Mouse (Mus musculus) forebrain, embryonic 10.5 days (tissue): ENCODE measurements around the gene Gpr182. TPM values are rescaled to one million over a fixed set of nuclear protein-coding genes. Genes with fewer than 3 reads are reported as not detected.
"Not testable (repeated sequence)": the region's sequence is repeated elsewhere in the genome, so short reads cannot be mapped to it uniquely, and the experiment has no call there.

ENCODE experiments used
- DNase-seq: peaks from one replicate; pipeline ENCODE4 v3.0.0-alpha.2; 2017; ENCODE audit warnings: low spot score; ENCODE audit errors: extremely low spot score
- H3K27ac ChIP-seq: fragments of 300-500 bp; sonication (generic); 2 replicates; pipeline ENCODE4 v1.5.1; 2016; ENCODE audit warnings: mild to moderate bottlenecking
- H3K27me3 ChIP-seq: fragments of 300-500 bp; sonication (generic); 2 replicates; pipeline ENCODE4 v1.6.1; 2016; ENCODE audit warnings: mild to moderate bottlenecking; ENCODE audit not compliant: poor library complexity, severe bottlenecking
- H3K36me3 ChIP-seq: fragments of 300-500 bp; sonication (generic); replicated peaks from 2 replicates; pipeline ENCODE4 v1.6.1; 2016; ENCODE audit warnings: mild to moderate bottlenecking, moderate library complexity
- H3K4me1 ChIP-seq: fragments of 300-500 bp; sonication (generic); 2 replicates; pipeline ENCODE4 v1.6.1; 2016
- H3K4me3 ChIP-seq: fragments of 300-500 bp; sonication (generic); 2 replicates; pipeline ENCODE4 v1.5.1; 2016; ENCODE audit warnings: mild to moderate bottlenecking, moderate library complexity
- H3K9me3 ChIP-seq: fragments of 300-500 bp; sonication (generic); 2 replicates; pipeline ENCODE4 v1.6.1; 2016; ENCODE audit warnings: mild to moderate bottlenecking, moderate library complexity
- WGBS: fragments of 180-500 bp; shearing (Covaris S2); methylation state at CpG from one replicate; pipeline ENCODE4 v1.1.7; 2016; 5-methylcytosine and 5-hydroxymethylcytosine counted together
- polyA plus RNA-seq: library from polyadenylated mRNA; unstranded; fragments of >200 nt; fragmentation: Nextera tagmentation; extraction: Ambion mirVana; gene quantifications from 2 replicates; pipeline ENCODE4 v1.2.1, GENCODE M21; 2016

Gpr182 gene
- 0.30 and 0.44 TPM in 2 replicates for polyA plus RNA-seq

GRCm38 (mm10) chr10:127751548-127751947 is at the start of gene Gpr182:
TSS of gene Gpr182 (minus strand) at chr10:127751732.
- Histone ChIP-seq H3K27me3 (no peaks in the 10 kb centered on the region; the same call in 1 of the 2 replicates), H3K4me3 (no peak within 1 kb of the TSS), H3K27ac (no peak within 1 kb of the TSS), H3K36me3 (peaks cover 30% of the 10 kb centered on the region), H3K4me1 (peaks cover 27% of the 10 kb centered on the region), H3K9me3 (no peaks in the 10 kb centered on the region)
- DNase-seq, result no peak
- WGBS, result 64% methylated on average over 8 of the region's 8 CpGs

DNA sequence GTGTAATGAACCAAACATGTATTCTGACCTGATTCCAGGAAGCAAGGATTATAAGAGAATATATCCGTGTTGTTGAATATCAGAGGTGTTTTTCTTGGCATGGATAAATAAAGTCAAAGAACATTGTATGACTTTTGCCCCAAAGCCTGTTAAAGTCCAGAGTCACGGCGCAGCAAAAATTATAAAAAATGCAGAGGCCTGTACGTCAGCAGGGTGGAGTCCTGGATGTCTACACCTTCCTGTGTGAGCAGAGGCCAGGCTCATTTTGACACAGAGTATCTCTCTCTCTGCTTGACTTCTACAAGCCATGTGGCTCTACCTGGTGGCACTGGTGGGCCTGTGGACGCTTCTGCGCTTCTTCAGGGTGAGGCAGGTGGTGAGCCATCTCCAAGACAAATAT is 49.4 kb upstream of the Gpr182 start, which contains the start of gene Rdh16:
Gene Rdh16, plus strand, starts transcription at position 262 of the 400 bp plus-strand sequence.
- WGBS, result 92% methylated on average over 6 of the region's 6 CpGs

GRCm38 (mm10) chr10:127799295-127799694 is 47.8 kb upstream of the Gpr182 start:
- no peaks in the 10 kb centered on the region for H3K9me3 ChIP-seq
- H3K36me3 ChIP-seq, result no peaks in the 10 kb centered on the region
- no peak for DNase-seq
- H3K27ac ChIP-seq, result no peak overlapping the region
- H3K27me3 ChIP-seq, result no peaks in the 10 kb centered on the region
- 91% methylated on average over 1 of the region's 1 CpGs for WGBS
- H3K4me1 ChIP-seq, result no peaks in the 10 kb centered on the region
- no peak overlapping the region for H3K4me3 ChIP-seq

More for the DNA sequence above, 49.4 kb upstream of the Gpr182 start, which contains the start of gene Rdh16:
- Histone ChIP-seq H3K4me1 (no peaks in the 10 kb centered on the region), H3K9me3 (no peaks in the 10 kb centered on the region), H3K27ac (no peak within 1 kb of the TSS), H3K4me3 (no peak within 1 kb of the TSS), H3K36me3 (no peaks in the 10 kb centered on the region), H3K27me3 (no peaks in the 10 kb centered on the region)
- no peak for DNase-seq

GRCm38 (mm10) chr10:127785411-127785810 is 33.9 kb upstream of the Gpr182 start:
- not testable (repeated sequence) for H3K4me1 ChIP-seq, H3K4me3 ChIP-seq, H3K9me3 ChIP-seq, H3K27me3 ChIP-seq, H3K36me3 ChIP-seq, H3K27ac ChIP-seq, DNase-seq
- 89% methylated on average over 1 of the region's 1 CpGs for WGBS

DNA sequence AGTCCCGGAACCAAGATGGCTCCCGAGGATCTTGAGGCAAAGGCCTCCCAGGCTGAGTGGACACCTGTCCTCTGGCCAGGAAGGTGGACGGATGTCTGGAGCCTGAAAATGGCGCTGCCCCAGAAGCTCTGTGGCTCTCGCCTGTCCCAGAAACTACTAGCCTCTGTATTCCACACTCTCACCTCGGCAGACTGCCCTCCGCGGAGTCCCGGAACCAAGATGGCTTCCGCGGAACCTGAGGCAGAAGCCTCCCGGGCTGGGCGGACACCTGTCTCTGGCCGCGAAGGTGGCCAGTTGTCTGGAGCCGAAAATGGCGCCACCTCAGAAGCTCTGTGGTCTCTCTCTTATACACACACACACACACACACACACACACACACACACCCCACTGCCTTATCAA is 30.8 kb upstream of the Gpr182 start:
- WGBS, result 98% methylated on average over 17 of the region's 17 CpGs
- H3K4me1 ChIP-seq, H3K9me3 ChIP-seq, H3K36me3 ChIP-seq, DNase-seq, H3K27me3 ChIP-seq, H3K27ac ChIP-seq, H3K4me3 ChIP-seq: not testable (repeated sequence)

GRCm38 (mm10) chr10:127776011-127776410 is 24.5 kb upstream of the Gpr182 start, which contains the start of gene Rdh9:
TSS of gene Rdh9 (plus strand) at chr10:127776386.
- Histone ChIP-seq H3K4me1 (no peaks in the 10 kb centered on the region), H3K27ac (no peak within 1 kb of the TSS), H3K9me3 (no peaks in the 10 kb centered on the region), H3K36me3 (no peaks in the 10 kb centered on the region), H3K27me3 (no peaks in the 10 kb centered on the region), H3K4me3 (no peak within 1 kb of the TSS)
- WGBS, result 89% methylated on average over 2 of the region's 2 CpGs
- DNase-seq, result no peak

- WGBS, result 96% methylated on average over 1 of the region's 1 CpGs
- H3K9me3 ChIP-seq, result no peaks in the 10 kb centered on the region
- H3K27me3 ChIP-seq, result no peaks in the 10 kb centered on the region
- no peak overlapping the region for H3K27ac ChIP-seq
- DNase-seq, result no peak
- no peaks in the 10 kb centered on the region for H3K36me3 ChIP-seq
- H3K4me1 ChIP-seq, result no peaks in the 10 kb centered on the region
- no peak overlapping the region for H3K4me3 ChIP-seq
Measured at GRCm38 (mm10) chr10:127766564-127766963, 15.0 kb upstream of the Gpr182 start.

- no peak overlapping the region for H3K4me3 ChIP-seq
- no peaks in the 10 kb centered on the region for H3K27me3 ChIP-seq
- H3K36me3 ChIP-seq, result no peaks in the 10 kb centered on the region
- H3K4me1 ChIP-seq, result no peaks in the 10 kb centered on the region
- DNase-seq, result no peak
- 73% methylated on average over 12 of the region's 12 CpGs for WGBS
- no peaks in the 10 kb centered on the region for H3K9me3 ChIP-seq
- H3K27ac ChIP-seq, result no peak overlapping the region
Measured at GRCm38 (mm10) chr10:127763914-127764680, 12.6 kb upstream of the Gpr182 start.

DNA sequence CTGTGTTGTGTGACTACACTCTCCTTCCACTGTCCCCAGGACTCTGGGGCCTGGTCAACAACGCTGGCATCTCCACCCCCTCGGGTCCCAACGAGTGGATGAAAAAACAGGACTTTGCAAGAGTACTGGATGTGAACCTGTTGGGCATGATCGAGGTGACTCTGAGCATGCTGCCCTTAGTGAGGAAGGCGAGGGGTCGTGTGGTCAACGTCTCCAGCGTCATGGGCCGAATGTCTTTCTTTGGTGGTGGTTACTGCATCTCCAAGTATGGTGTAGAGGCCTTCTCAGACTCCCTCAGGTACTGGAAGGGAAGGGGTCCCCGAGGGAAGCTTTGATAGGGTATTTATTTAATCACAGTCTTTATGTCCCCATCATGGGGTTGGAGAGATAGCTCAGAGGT is 11.4 kb upstream of the Gpr182 start:
- H3K36me3 ChIP-seq, H3K27me3 ChIP-seq, H3K9me3 ChIP-seq, H3K27ac ChIP-seq, DNase-seq, H3K4me3 ChIP-seq, H3K4me1 ChIP-seq: not testable (repeated sequence)
- 90% methylated on average over 10 of the region's 10 CpGs for WGBS

DNA sequence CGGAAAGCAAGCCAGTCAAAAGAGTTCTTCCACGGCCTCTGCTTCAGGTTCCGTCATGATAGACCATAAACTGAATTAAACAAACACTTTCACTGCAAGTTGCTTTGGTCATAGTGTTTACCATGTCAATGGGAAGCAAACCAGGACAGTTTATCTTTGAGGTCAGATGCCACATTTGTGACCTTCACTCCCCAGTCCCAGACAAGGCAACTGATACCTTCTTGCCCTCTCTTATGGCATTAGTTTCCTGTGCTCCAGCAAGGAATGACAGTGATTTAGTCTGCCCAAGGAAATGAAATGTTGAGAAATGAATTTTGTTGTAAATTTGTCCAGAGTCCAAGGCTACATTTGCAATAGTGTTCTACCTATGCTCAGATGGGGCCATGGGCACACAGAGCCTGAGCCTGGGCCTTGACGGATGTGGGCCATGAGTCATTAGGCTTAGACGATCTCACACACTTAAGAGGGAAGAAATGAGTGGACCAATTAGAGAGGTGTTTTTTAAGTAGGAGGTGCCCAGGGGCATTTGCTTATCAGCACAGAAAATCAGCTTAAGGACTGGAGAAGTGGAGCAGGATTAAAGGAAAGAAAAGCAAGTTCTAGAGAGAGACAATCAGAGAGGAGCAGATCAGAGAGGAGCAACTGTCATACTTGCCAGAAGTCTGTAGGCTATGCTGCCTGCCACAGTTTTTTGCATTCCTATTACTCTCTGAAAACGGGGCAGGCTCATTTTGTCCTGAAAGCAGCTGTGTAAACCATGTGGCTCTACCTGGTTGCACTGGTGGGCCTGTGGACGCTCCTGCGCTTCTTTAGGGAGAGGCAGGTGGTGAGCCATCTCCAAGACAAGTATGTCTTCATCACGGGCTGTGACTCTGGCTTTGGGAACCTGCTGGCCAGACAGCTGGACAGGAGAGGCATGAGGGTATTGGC is 7.9 kb upstream of the Gpr182 start, which contains the start of the genes Rdh1 and Rdh16f1:
Gene Rdh1, plus strand, starts transcription at position 541 of the 930 bp plus-strand sequence.
Gene Rdh16f1, plus strand, starts transcription at position 607 of the 930 bp plus-strand sequence.
- no peaks in the 10 kb centered on the region for H3K27me3 ChIP-seq
- H3K4me3 ChIP-seq, result no peak within 1 kb of the TSS
- no peaks in the 10 kb centered on the region for H3K36me3 ChIP-seq
- 78% methylated on average over 9 of the region's 9 CpGs for WGBS
- H3K27ac ChIP-seq, result no peak within 1 kb of the TSS
- H3K9me3 ChIP-seq, result no peaks in the 10 kb centered on the region
- DNase-seq, result no peak
- H3K4me1 ChIP-seq, result 0 out of 2 replicates have a peak, but pooled peaks cover 6% of the 10 kb centered on the region

- no peaks in the 10 kb centered on the region for H3K9me3 ChIP-seq
- H3K36me3 ChIP-seq, result no peaks in the 10 kb centered on the region
- 0 out of 2 replicates have a peak, but pooled peaks cover 6% of the 10 kb centered on the region for H3K4me1 ChIP-seq
- peak overlapping the region; percentile 19; the same call in 1 of the 2 replicates for H3K4me3 ChIP-seq
- H3K27me3 ChIP-seq, result no peaks in the 10 kb centered on the region
- no peak overlapping the region for H3K27ac ChIP-seq
- WGBS, result 56% methylated on average over 18 of the region's 18 CpGs
- no peak for DNase-seq
Measured at GRCm38 (mm10) chr10:127755770-127756468, 4.4 kb upstream of the Gpr182 start.

- Histone ChIP-seq H3K9me3 (no peaks in the 10 kb centered on the region), H3K4me1 (peaks cover 8% of the 10 kb centered on the region; the same call in 1 of the 2 replicates), H3K27me3 (no peaks in the 10 kb centered on the region), H3K36me3 (0 out of 2 replicates have a peak, but pooled peaks cover 4% of the 10 kb centered on the region), H3K27ac (no peak overlapping the region), H3K4me3 (no peak overlapping the region)
- WGBS, result 92% methylated on average over 3 of the region's 3 CpGs
- no peak for DNase-seq
Measured at GRCm38 (mm10) chr10:127755246-127755645, 3.7 kb upstream of the Gpr182 start.
